Mouse (Mus musculus) telencephalon, adult 2 months (tissue): ENCODE data around the gene Rps16.
A peak's percentile ranks its signal among the peaks of the same experiment; 100 is the strongest.

ENCODE experiments used
- DNase-seq: peaks from one replicate; pipeline ENCODE4 v3.0.0-alpha.2; 2011; ENCODE audit warnings: low read depth, low spot score

Gene Rps16

GRCm38 (mm10) chr7:28350155-28350883, at the start of gene Rps16:
Rps16 (plus strand) TSS chr7:28350652.
- peak; percentile 96 for DNase-seq

GRCm38 (mm10) chr7:28301616-28302433, 48.6 kb upstream of the Rps16 start, which contains the start of gene Dll3:
Dll3 (minus strand) TSS chr7:28302238.
- DNase-seq = no peak

DNA sequence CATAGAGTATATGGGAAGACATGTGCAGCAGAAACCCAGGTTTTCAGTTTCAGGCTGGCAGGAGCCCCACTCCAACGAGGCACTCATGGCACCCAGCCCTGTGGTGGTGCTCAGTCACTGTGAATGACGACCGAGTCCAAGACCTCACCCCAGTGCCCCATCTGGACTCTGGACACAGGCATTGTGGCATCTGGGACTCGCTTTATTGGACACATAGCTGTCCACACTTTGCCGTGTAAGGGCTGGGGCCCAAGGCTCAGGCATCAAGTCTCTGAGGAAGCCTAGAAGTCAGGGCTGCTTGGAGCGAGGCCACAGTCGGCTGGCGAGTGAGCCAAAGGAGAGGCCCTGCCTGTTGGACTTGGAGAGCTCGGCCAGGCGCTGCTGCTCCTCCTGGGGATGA, 44.8 kb upstream of the Rps16 start:
- DNase-seq = no peak

- no peak for DNase-seq
Measured at GRCm38 (mm10) chr7:28306216-28306615, 44.2 kb upstream of the Rps16 start.

GRCm38 (mm10) chr7:28309737-28310136, 40.7 kb upstream of the Rps16 start:
- no peak for DNase-seq

DNA sequence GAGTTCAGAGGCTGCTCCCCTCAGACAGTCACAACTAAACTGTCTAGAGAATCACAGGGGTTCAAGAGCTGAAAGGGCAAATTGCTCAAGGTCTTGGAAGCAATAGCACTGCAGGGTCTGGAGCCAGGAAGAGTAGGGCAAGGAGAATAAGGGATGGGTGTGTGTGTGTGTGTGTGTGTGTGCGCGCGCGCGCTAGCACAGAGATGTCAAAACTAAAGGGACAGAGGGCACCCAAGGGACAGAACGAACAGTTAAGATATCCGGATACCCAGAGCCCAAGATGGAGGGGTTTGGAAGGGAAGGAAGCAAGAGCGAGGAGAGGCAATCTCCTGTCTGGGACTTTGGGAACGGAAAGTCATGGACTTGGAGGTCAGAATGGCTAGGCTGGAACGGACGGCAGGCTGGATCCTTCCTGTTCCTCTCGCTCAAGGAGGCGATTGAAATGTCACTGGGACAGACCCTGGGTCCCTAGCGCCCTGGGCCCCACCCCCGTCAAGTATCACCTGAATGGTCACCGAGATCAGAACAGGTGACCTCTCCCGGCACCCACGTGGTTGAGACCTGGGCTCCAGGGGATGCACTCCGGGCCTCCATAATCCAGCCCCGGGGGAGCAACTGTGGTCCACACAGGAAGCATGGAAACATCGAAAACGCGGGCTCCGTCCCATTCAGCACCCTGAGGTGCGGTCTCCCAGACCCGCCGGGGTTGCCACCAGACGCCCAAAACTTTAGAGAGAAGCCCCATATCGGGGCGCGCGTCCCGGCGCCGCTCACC, 39.1 kb upstream of the Rps16 start:
- no peak for DNase-seq

DNA sequence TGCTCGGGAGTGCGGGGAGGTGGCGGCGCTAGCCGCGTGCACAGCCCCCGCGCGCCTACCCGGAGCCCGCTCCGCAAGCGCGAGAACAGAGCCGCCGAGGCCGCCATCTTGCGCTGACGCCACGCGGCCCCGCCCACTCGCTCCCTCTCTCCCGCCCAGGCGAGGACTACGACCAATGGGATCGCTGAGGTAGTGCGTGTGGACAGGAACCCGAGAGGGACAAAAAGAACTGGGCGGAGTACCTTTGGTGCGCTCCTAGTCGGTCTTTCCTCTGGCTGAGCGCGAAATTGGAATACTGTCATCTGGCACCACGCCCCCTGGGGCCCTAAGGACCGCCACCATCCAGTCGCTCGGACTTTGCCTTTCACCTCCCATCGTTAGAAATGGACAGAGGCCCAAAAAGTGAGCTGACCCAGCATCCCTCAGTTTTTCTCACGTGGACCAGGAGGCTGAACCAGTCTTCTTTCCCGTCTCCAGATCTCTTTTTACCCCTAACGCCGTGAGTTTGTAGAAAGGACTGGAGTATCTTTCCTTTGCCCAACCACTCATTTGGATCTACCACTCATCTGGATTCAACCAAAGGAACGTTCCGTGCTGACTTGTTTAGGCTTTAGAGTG, 38.4 kb upstream of the Rps16 start, which contains the start of gene Timm50:
Gene Timm50 (minus strand): TSS at position 147 of the 618 bp plus-strand sequence.
- DNase-seq = peak; percentile 96

DNA sequence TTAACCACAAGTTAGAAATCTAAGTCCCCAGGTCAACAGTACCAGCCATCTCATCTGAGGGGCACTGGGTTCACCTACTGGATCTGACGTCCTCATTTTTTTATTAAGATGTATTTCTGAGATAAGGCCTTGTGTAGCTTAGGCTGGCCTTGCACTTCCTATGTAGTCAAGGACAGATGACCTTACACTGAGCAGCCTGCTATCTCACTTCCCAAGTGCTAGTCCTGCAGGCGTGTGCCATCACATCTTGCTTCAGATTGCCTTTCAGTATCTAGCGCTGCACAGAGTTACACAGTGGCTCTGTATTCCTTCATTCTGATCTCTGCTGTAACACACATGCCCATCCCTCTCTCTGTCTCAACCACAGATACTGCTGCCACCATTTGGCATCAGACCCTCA, 32.4 kb upstream of the Rps16 start:
- DNase-seq = no peak

GRCm38 (mm10) chr7:28318714-28319113, 31.7 kb upstream of the Rps16 start:
- DNase-seq = no peak

DNA sequence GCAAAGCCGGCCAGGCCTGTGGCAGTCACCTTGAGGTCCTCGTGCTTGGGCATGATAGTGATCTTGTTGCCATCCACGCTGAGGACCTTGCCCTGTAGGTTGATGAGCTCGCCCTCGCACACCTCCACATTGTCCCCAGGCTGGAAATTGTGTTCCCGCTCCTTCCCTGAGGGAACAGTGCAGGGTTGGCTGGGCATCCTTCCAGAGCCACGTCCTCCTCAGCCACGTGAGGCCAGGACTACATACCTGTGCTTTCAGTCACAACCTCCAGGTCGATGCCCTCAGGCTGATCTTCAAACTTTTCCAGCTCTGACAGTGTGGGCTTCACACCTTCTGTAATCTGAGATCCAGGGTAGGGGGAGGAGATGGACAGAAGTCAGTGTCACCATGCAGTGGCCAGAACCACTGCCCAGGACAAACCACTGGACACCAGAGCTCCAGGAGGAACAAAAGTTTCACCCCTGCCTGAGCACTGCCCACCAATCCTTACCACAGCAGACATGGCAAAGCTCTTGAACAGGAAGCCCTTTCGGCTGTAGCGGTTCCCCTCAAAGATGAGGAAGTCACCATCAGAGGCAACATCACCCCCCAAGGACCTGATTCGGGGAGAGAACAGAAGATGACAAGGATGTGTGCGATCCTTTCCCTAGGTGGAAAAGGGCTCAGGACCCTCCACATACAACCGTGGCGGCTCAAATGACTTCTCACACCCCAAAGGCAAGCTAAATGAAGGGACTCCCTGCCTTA, 28.3 kb upstream of the Rps16 start:
- DNase-seq = no peak

DNA sequence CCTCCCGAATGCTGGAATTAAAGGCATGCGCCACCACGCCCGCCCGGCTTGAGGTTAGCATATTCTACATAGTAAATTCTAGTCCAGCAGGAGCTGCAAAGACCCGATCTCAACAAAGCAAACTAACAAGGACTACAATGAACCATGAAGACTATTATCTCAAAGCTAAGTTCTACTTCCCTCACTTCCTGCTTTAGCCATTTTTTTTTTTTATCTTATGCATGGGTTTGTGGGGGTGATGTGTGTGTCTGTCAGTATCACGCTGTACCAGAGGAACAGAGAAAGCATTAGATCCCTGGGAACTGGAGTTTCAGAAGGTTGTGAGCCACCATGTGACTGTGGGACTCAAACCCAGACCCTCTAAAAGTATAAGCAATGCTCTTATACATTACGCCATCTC, 25.2 kb upstream of the Rps16 start:
- no peak for DNase-seq

GRCm38 (mm10) chr7:28326457-28326856, 24.0 kb upstream of the Rps16 start:
- no peak for DNase-seq

DNA sequence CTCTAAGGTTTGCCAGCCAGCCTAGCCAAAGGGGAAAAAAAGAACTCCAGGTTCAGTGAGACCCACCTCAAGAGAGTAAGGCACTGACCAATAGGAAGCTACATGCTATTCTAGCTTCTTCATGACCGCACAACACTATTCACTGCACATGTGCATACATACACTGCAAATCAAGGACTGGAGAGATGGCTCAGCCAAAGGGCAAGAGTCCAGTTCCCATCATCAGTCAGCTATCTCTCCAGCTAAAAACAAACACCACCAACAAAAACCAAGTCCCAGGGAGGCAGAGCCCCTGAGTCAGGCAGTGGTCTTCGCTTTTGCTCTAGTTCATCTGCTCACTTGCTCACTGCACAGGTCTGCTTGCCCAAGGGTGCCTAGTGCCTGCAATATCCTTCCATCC, 22.2 kb upstream of the Rps16 start:
- DNase-seq = no peak

GRCm38 (mm10) chr7:28334534-28334933, 15.9 kb upstream of the Rps16 start:
- no peak for DNase-seq

- DNase-seq = no peak
Measured at GRCm38 (mm10) chr7:28335471-28335870, 15.0 kb upstream of the Rps16 start.

GRCm38 (mm10) chr7:28338108-28338998, 12.1 kb upstream of the Rps16 start, which contains the start of gene Supt5:
Supt5 (minus strand) TSS chr7:28338746.
- peak; percentile 96 for DNase-seq

DNA sequence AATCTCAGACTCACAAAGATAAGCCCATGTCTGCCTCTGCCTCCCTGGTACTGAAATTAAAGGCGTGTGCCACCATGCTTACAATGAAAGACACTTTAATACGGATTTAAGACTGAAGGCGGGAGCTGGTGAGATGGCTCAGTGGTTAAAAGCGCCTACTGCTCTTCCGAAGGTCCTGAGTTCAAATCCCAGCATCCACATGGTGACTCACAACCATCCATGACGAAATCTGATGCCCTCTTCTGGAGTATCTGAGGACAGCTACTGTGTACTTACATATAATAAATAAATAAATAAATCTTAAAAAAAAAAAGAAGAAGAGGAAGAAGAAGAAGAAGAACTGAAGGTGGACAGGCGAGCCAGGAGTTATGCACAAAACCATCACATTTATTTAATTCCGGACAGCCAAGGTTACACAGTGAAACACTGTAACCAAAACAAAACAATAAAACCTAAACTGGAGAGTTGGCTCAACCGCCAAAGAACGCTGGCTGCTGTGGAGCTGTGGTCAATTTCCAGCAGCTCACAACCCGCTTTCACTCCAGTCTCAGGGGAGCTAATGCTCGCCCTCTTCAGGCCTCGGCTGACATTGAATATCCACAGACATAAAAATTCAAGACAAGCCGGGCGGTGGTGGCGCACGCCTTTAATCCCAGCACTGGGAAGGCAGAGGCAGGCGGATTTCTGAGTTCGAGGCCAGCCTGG, 11.1 kb upstream of the Rps16 start:
- no peak for DNase-seq

GRCm38 (mm10) chr7:28341381-28341780, 9.1 kb upstream of the Rps16 start:
- no peak for DNase-seq

DNA sequence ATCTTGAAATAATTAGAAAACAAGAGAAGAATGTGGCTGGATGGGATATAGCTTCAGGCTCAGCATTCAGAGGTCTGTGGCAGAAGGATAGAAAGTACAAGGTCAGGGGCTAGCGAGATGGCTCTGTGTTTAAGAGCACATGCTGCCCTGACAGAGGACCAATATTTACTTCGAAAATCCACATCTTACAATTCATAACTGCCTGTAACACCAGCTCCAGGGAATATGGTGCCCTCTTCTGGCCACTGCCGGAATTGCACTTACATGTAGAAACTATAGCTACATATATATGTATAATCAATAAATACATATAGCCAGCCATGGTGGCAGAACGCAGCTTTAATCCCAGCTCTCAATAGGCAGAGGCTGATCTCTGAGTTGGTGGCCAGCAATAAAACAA, 5.8 kb upstream of the Rps16 start:
- peak; percentile 28 for DNase-seq
